Mouse (Mus musculus): ENCODE results near the gene Cutal.

GRCm38 (mm10) chr2:34847702-34848101 lies 26.5 kb upstream of the Cutal start:
- no peak for TF ChIP-seq MAZ (IDR thresholded peaks at IDR 0.05; ENCODE audit: low read depth, low read length)
- TF ChIP-seq POLR2A (IDR thresholded peaks at IDR 0.05; ENCODE audit: low read depth, low read length) = no peak
